Mouse (Mus musculus) WW6 (cell line): ENCODE data around the gene Tmem39a.

ENCODE experiments used
- DNase-seq: peaks from one replicate; pipeline ENCODE4 v3.0.0-alpha.2; 2013; ENCODE audit warnings: low read depth, low spot score

Tmem39a gene

GRCm38 (mm10) chr16:38635833-38636390 is 77.4 kb downstream of the Tmem39a start:
- no peak for DNase-seq

GRCm38 (mm10) chr16:38636682-38637081 is 78.2 kb downstream of the Tmem39a start:
- no peak for DNase-seq

- no peak for DNase-seq
These were observed 78.6 kb downstream of the Tmem39a start for GRCm38 (mm10) chr16:38637085-38637484.
